ENCODE assay signal across 8 mouse cellular contexts in the genomic region with DNA sequence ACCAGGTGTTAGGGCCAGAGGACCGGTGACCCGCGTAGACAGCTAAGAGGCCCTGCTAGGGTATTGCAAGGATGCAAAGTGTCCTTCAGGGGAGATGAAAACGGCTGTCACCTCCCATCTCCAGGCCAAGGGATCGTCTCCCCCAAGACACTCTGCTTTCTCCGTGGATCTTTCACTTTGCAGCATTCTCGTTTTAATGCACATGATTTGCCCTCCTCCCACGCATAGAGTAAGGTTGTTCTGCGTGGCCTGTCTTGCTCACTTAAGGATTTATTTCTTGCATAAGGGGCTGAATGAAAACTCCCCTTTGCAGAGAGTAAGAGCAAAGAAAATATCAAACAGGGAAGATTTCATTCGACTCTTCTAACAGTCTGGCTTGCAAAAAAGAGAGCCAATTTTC. TPM values are rescaled to one million over a fixed set of nuclear protein-coding genes. Genes with fewer than 3 reads are reported as not detected.
DNase-seq lines count a peak whose midpoint lies in the region; ATAC-seq and TF ChIP-seq lines count a peak whose summit lies in the region.

No protein-coding gene starts in this region.

- no peak for DNase-seq in kidney, postnatal 10 days
- no peak for DNase-seq in limb, embryonic 11.5 days (ENCODE audit: low spot score)
- DNase-seq in urinary bladder, postnatal 14 days (ENCODE audit: low spot score): no peak
- no peak for DNase-seq in kidney, adult 8-10 months

- no peak for TF ChIP-seq CTCF in embryonic fibroblast, embryonic 13.5 days (IDR thresholded peaks at IDR 0.05; ENCODE audit: borderline replicate concordance, insufficient read depth, low read length)

- no peak for ATAC-seq in kidney, embryonic 14.5 days (ENCODE audit: low FRiP score, low TSS enrichment)
- no peak for ATAC-seq in limb, embryonic 11.5 days (ENCODE audit: insufficient number of reproducible peaks, low FRiP score, low TSS enrichment, low read depth)
- no peak for ATAC-seq in neural tube, embryonic 13.5 days (ENCODE audit: low read depth)
- no peak for ATAC-seq in monocyte, adult 5-6 weeks (replicated peaks; ENCODE audit: insufficient number of reproducible peaks, low FRiP score, low TSS enrichment, poor library complexity, severe bottlenecking)

- H3K27me3 ChIP-seq in kidney, embryonic 14.5 days (ENCODE audit: control insufficient read depth, insufficient read depth, low read length): peaks cover 29% of the 10 kb centered on the region
- H3K27me3 ChIP-seq in limb, embryonic 11.5 days (ENCODE audit: control insufficient read depth, insufficient read depth, low read length): peaks cover 30% of the 10 kb centered on the region
- peaks cover 76% of the 10 kb centered on the region for H3K27me3 ChIP-seq in neural tube, embryonic 13.5 days

- TF ChIP-seq POLR2A in embryonic fibroblast, embryonic 13.5 days (IDR thresholded peaks at IDR 0.05; ENCODE audit: low read depth, low read length): no peak

- H3K9me3 ChIP-seq in kidney, embryonic 14.5 days (ENCODE audit: control insufficient read depth, low read length): no peaks in the 10 kb centered on the region
- no peaks in the 10 kb centered on the region for H3K9me3 ChIP-seq in limb, embryonic 11.5 days (ENCODE audit: control insufficient read depth, low read length)
- no peaks in the 10 kb centered on the region for H3K9me3 ChIP-seq in neural tube, embryonic 13.5 days

- peak overlapping the region; percentile 98 for H3K4me2 ChIP-seq in kidney, embryonic 14.5 days (replicated peaks; ENCODE audit: low read depth, low read length)
- H3K4me2 ChIP-seq in limb, embryonic 11.5 days (ENCODE audit: low read depth, severe bottlenecking): peak overlapping the region; percentile 100
- H3K4me2 ChIP-seq in neural tube, embryonic 13.5 days: peak overlapping the region; percentile 86

- WGBS in kidney, embryonic 14.5 days: 4% methylated on average over 10 of the region's 10 CpGs
- 1% methylated on average over 10 of the region's 10 CpGs for WGBS in limb, embryonic 11.5 days
- 2% methylated on average over 10 of the region's 10 CpGs for WGBS in neural tube, embryonic 13.5 days

- H3K4me3 ChIP-seq in kidney, embryonic 14.5 days (ENCODE audit: low read length): peak overlapping the region; percentile 73
- H3K4me3 ChIP-seq in embryonic fibroblast, embryonic 13.5 days (ENCODE audit: insufficient read depth, low read length): peak overlapping the region; percentile 40
- H3K4me3 ChIP-seq in limb, embryonic 11.5 days (ENCODE audit: low read depth, low read length): peak overlapping the region; percentile 61
- peak overlapping the region; percentile 55 for H3K4me3 ChIP-seq in neural tube, embryonic 13.5 days

- H3K9ac ChIP-seq in kidney, embryonic 14.5 days (ENCODE audit: low read depth, low read length): no peak overlapping the region
- H3K9ac ChIP-seq in limb, embryonic 11.5 days (ENCODE audit: low read length): no peak overlapping the region
- peak overlapping the region; percentile 65 for H3K9ac ChIP-seq in neural tube, embryonic 13.5 days

- peaks cover 30% of the 10 kb centered on the region for H3K4me1 ChIP-seq in kidney, embryonic 14.5 days (ENCODE audit: control insufficient read depth, insufficient read depth, low read length)
- no peaks in the 10 kb centered on the region for H3K4me1 ChIP-seq in embryonic fibroblast, embryonic 13.5 days (ENCODE audit: control insufficient read depth, insufficient read depth, low read length)
- peaks cover 25% of the 10 kb centered on the region for H3K4me1 ChIP-seq in limb, embryonic 11.5 days (ENCODE audit: control insufficient read depth, insufficient read depth, low read length)
- peaks cover 59% of the 10 kb centered on the region for H3K4me1 ChIP-seq in neural tube, embryonic 13.5 days (replicated peaks)

- no peaks in the 10 kb centered on the region for H3K36me3 ChIP-seq in kidney, embryonic 14.5 days (ENCODE audit: control insufficient read depth, insufficient read depth, low read length)
- H3K36me3 ChIP-seq in limb, embryonic 11.5 days (ENCODE audit: control insufficient read depth, insufficient read depth, low read length): no peaks in the 10 kb centered on the region
- H3K36me3 ChIP-seq in neural tube, embryonic 13.5 days: no peaks in the 10 kb centered on the region

- no peak overlapping the region for H3K27ac ChIP-seq in kidney, embryonic 14.5 days (ENCODE audit: low read depth, low read length)
- H3K27ac ChIP-seq in embryonic fibroblast, embryonic 13.5 days (ENCODE audit: insufficient read depth, low read length): no peak overlapping the region
- H3K27ac ChIP-seq in limb, embryonic 11.5 days (replicated peaks; ENCODE audit: low read depth, low read length): no peak overlapping the region
- peak overlapping the region; percentile 40 for H3K27ac ChIP-seq in neural tube, embryonic 13.5 days (replicated peaks)

RNA-seq across cellular contexts. Expression of a gene that starts 0.6 kb away (rescaled TPM):
- polyA plus RNA-seq in kidney, embryonic 14.5 days (2014; fragmentation: Nextera tagmentation; extraction: Ambion mirVana): 3.9 and 7.6 TPM in 2 replicates
- not detected in 2 replicates for polyA plus RNA-seq in embryonic fibroblast, embryonic 13.5 days (2011; ENCODE audit: insufficient read length, low read depth, missing spikeins)
- 1.5 and 1.6 TPM in 2 replicates for polyA plus RNA-seq in limb, embryonic 11.5 days (2014; fragmentation: Nextera tagmentation; extraction: Ambion mirVana)
- polyA plus RNA-seq in neural tube, embryonic 13.5 days (2015; fragmentation: Nextera tagmentation; extraction: Ambion mirVana): 16.2 and 17.3 TPM in 2 replicates
- 3.6 to 9.8 TPM (median 7.5 TPM) in 3 replicates for total RNA-seq in monocyte, adult 5-6 weeks (2017)
